Mouse (Mus musculus): Measurements from ENCODE around the gene Mbtd1. TPM values are rescaled to one million over a fixed set of nuclear protein-coding genes. Genes with fewer than 3 reads are reported as not detected.

The Mbtd1 gene
- polyA plus RNA-seq, 1 experiment: 2.0 TPM

GRCm38 (mm10) chr11:93979502-93980049 lies 93.9 kb downstream of the Mbtd1 start:
- H3K36me3 ChIP-seq (replicated peaks; ENCODE audit: low read length): no peaks in the 10 kb centered on the region
- no peaks in the 10 kb centered on the region for H3K9me3 ChIP-seq
- H3K27me3 ChIP-seq (replicated peaks): peaks cover 3% of the 10 kb centered on the region
- peaks cover 4% of the 10 kb centered on the region; the same call in 1 of the 2 replicates for H3K4me1 ChIP-seq
- TF ChIP-seq FLI1 (IDR thresholded peaks at IDR 0.05; ENCODE audit: low read length) (no peak), GATA1 (IDR thresholded peaks at IDR 0.05; ENCODE audit: borderline replicate concordance, low read length) (no peak)
- no peak overlapping the region for H3K4me3 ChIP-seq (replicated peaks)

- H3K36me3 ChIP-seq (replicated peaks; ENCODE audit: low read length): no peaks in the 10 kb centered on the region
- TF ChIP-seq FLI1 (IDR thresholded peaks at IDR 0.05; ENCODE audit: low read length) (no peak), GATA1 (IDR thresholded peaks at IDR 0.05; ENCODE audit: borderline replicate concordance, low read length) (no peak)
- H3K4me3 ChIP-seq (replicated peaks): no peak overlapping the region
These were observed 99.0 kb downstream of the Mbtd1 start for GRCm38 (mm10) chr11:93984619-93985018.

GRCm38 (mm10) chr11:93985265-93985664 lies 99.6 kb downstream of the Mbtd1 start:
- Histone ChIP-seq H3K4me3 (replicated peaks) (no peak overlapping the region), H3K36me3 (replicated peaks; ENCODE audit: low read length) (no peaks in the 10 kb centered on the region), H3K27me3 (replicated peaks) (peaks cover 3% of the 10 kb centered on the region), H3K9me3 (no peaks in the 10 kb centered on the region), H3K4me1 (peaks cover 34% of the 10 kb centered on the region)
- no peak for TF ChIP-seq FLI1 (IDR thresholded peaks at IDR 0.05; ENCODE audit: low read length)
- TF ChIP-seq GATA1 (IDR thresholded peaks at IDR 0.05; ENCODE audit: borderline replicate concordance, low read length): no peak

More at GRCm38 (mm10) chr11:93984619-93985018, 99.0 kb downstream of the Mbtd1 start:
- peaks cover 3% of the 10 kb centered on the region for H3K27me3 ChIP-seq (replicated peaks)
- H3K9me3 ChIP-seq: no peaks in the 10 kb centered on the region
- peaks cover 34% of the 10 kb centered on the region for H3K4me1 ChIP-seq

- peaks cover 3% of the 10 kb centered on the region for H3K27me3 ChIP-seq (replicated peaks)
- no peak overlapping the region for H3K4me3 ChIP-seq (replicated peaks)
- peaks cover 34% of the 10 kb centered on the region for H3K4me1 ChIP-seq
- no peaks in the 10 kb centered on the region for H3K9me3 ChIP-seq
- TF ChIP-seq GATA1 (IDR thresholded peaks at IDR 0.05; ENCODE audit: borderline replicate concordance, low read length): no peak
- no peaks in the 10 kb centered on the region for H3K36me3 ChIP-seq (replicated peaks; ENCODE audit: low read length)
These were observed 100.6 kb downstream of the Mbtd1 start for GRCm38 (mm10) chr11:93986298-93986697.

- peak overlapping the region; percentile 76 for H3K4me3 ChIP-seq (replicated peaks)
- peaks cover 34% of the 10 kb centered on the region for H3K4me1 ChIP-seq
- H3K27me3 ChIP-seq (replicated peaks): peaks cover 3% of the 10 kb centered on the region
- TF ChIP-seq GATA1 (IDR thresholded peaks at IDR 0.05; ENCODE audit: borderline replicate concordance, low read length) (no peak), FLI1 (IDR thresholded peaks at IDR 0.05; ENCODE audit: low read length) (no peak)
- no peaks in the 10 kb centered on the region for H3K9me3 ChIP-seq
- H3K36me3 ChIP-seq (replicated peaks; ENCODE audit: low read length): no peaks in the 10 kb centered on the region
These were observed 101.4 kb downstream of the Mbtd1 start for GRCm38 (mm10) chr11:93987026-93987425.

GRCm38 (mm10) chr11:93987625-93988327 lies 102.1 kb downstream of the Mbtd1 start:
- no peaks in the 10 kb centered on the region for H3K36me3 ChIP-seq (replicated peaks; ENCODE audit: low read length)

GRCm38 (mm10) chr11:93988328-93989062 lies 102.8 kb downstream of the Mbtd1 start:
- no peaks in the 10 kb centered on the region for H3K9me3 ChIP-seq
- TF ChIP-seq FLI1 (IDR thresholded peaks at IDR 0.05; ENCODE audit: low read length) (no peak), GATA1 (IDR thresholded peaks at IDR 0.05; ENCODE audit: borderline replicate concordance, low read length) (no peak)
- H3K4me1 ChIP-seq: peaks cover 33% of the 10 kb centered on the region
- H3K27me3 ChIP-seq (replicated peaks): no peaks in the 10 kb centered on the region
- H3K4me3 ChIP-seq (replicated peaks): peak overlapping the region; percentile 77
- H3K36me3 ChIP-seq (replicated peaks; ENCODE audit: low read length): no peaks in the 10 kb centered on the region

More at GRCm38 (mm10) chr11:93987625-93988327, 102.1 kb downstream of the Mbtd1 start:
- Histone ChIP-seq H3K4me3 (replicated peaks) (peak overlapping the region; percentile 77), H3K27me3 (replicated peaks) (peaks cover 2% of the 10 kb centered on the region), H3K9me3 (no peaks in the 10 kb centered on the region), H3K4me1 (peaks cover 35% of the 10 kb centered on the region)
- TF ChIP-seq FLI1 (IDR thresholded peaks at IDR 0.05; ENCODE audit: low read length): no peak
- no peak for TF ChIP-seq GATA1 (IDR thresholded peaks at IDR 0.05; ENCODE audit: borderline replicate concordance, low read length)

GRCm38 (mm10) chr11:93994531-93994930 lies 108.9 kb downstream of the Mbtd1 start:
- Histone ChIP-seq H3K4me1 (peaks cover 42% of the 10 kb centered on the region), H3K4me3 (replicated peaks) (peak overlapping the region; percentile 100), H3K27me3 (replicated peaks) (no peaks in the 10 kb centered on the region), H3K9me3 (no peaks in the 10 kb centered on the region), H3K36me3 (replicated peaks; ENCODE audit: low read length) (peaks cover 4% of the 10 kb centered on the region)
- no peak for TF ChIP-seq FLI1 (IDR thresholded peaks at IDR 0.05; ENCODE audit: low read length)
- TF ChIP-seq GATA1 (IDR thresholded peaks at IDR 0.05; ENCODE audit: borderline replicate concordance, low read length): no peak

GRCm38 (mm10) chr11:93995111-93995719 lies 109.6 kb downstream of the Mbtd1 start:
- TF ChIP-seq GATA1 (IDR thresholded peaks at IDR 0.05; ENCODE audit: borderline replicate concordance, low read length): peak; percentile 39; the same call in 1 of the 3 replicates
- TF ChIP-seq FLI1 (IDR thresholded peaks at IDR 0.05; ENCODE audit: low read length): no peak
- Histone ChIP-seq H3K36me3 (replicated peaks; ENCODE audit: low read length) (peaks cover 6% of the 10 kb centered on the region), H3K4me3 (replicated peaks) (peak overlapping the region; percentile 100), H3K27me3 (replicated peaks) (no peaks in the 10 kb centered on the region), H3K9me3 (no peaks in the 10 kb centered on the region), H3K4me1 (peaks cover 49% of the 10 kb centered on the region)

Measured in megakaryocyte, embryonic 14.5 days (primary cell).